Mouse (Mus musculus) megakaryocyte progenitor cell, adult 5-6 weeks (primary cell): ENCODE results near the gene Nenf. TPM values are rescaled to one million over a fixed set of nuclear protein-coding genes. Genes with fewer than 3 reads are reported as not detected.

Experiments
- ATAC-seq: replicated peaks from 2 replicates; pipeline ENCODE4 v1.8.0; 2016; ENCODE audit warnings: mild to moderate bottlenecking, moderate TSS enrichment, inconsistent platforms; ENCODE audit not compliant: poor library complexity
- total RNA-seq, 2 experiments: library from RNA; stranded (forward) in 1 of 2; stranded (reverse) in 1 of 2; fragments of 157-497, 149-512 nt in 1 of 2; fragments of 200-1000 nt in 1 of 2; gene quantifications; 2 replicates each; pipeline versions ENCODE4 v1.2.3 to v1.2.4; 2015 to 2017

Gene Nenf
- total RNA-seq, 2 experiments from 2014 or later: 7.6 to 29.8 TPM

- 0 out of 2 replicates have a peak, but pooled peaks have one; percentile 4 for ATAC-seq
Measured at GRCm38 (mm10) chr1:191324733-191325590, 7.0 kb upstream of the Nenf start.

GRCm38 (mm10) chr1:191323381-191323780, 5.4 kb upstream of the Nenf start:
- no peak for ATAC-seq

- no peak for ATAC-seq
Measured at GRCm38 (mm10) chr1:191318686-191319085, 692 bp upstream of the Nenf start.

GRCm38 (mm10) chr1:191316818-191317217, 1.2 kb downstream of the Nenf start:
- ATAC-seq: no peak

- no peak for ATAC-seq
Measured at GRCm38 (mm10) chr1:191313926-191314325, 4.1 kb downstream of the Nenf start.

GRCm38 (mm10) chr1:191313158-191313557, 4.8 kb downstream of the Nenf start:
- no peak for ATAC-seq

- peak; percentile 91 for ATAC-seq
Measured at GRCm38 (mm10) chr1:191312513-191312941, 5.5 kb downstream of the Nenf start.

- ATAC-seq: no peak
Measured at GRCm38 (mm10) chr1:191311296-191311898, 6.6 kb downstream of the Nenf start.

- no peak for ATAC-seq
Measured at GRCm38 (mm10) chr1:191307766-191308455, 10.1 kb downstream of the Nenf start.

GRCm38 (mm10) chr1:191306316-191306715, 11.7 kb downstream of the Nenf start:
- ATAC-seq: peak; percentile 40; the same call in 1 of the 2 replicates

- ATAC-seq: peak; percentile 86
Measured at GRCm38 (mm10) chr1:191305610-191306009, 12.4 kb downstream of the Nenf start.

- ATAC-seq: no peak
Measured at GRCm38 (mm10) chr1:191304216-191304615, 13.8 kb downstream of the Nenf start.

GRCm38 (mm10) chr1:191303736-191304135, 14.3 kb downstream of the Nenf start:
- ATAC-seq: no peak

GRCm38 (mm10) chr1:191301903-191302302, 16.1 kb downstream of the Nenf start:
- ATAC-seq: no peak

- peak; percentile 68 for ATAC-seq
Measured at GRCm38 (mm10) chr1:191299215-191299942, 18.6 kb downstream of the Nenf start.

GRCm38 (mm10) chr1:191298304-191298703, 19.7 kb downstream of the Nenf start:
- ATAC-seq: no peak

GRCm38 (mm10) chr1:191296445-191296844, 21.5 kb downstream of the Nenf start:
- no peak for ATAC-seq

- no peak for ATAC-seq
Measured at GRCm38 (mm10) chr1:191295784-191296183, 22.2 kb downstream of the Nenf start.

- no peak for ATAC-seq
Measured at GRCm38 (mm10) chr1:191293996-191294795, 23.8 kb downstream of the Nenf start.

- ATAC-seq: no peak
Measured at GRCm38 (mm10) chr1:191293051-191293450, 24.9 kb downstream of the Nenf start.
